Mouse (Mus musculus): ENCODE results near the gene Wdr18.
"Not testable (repeated sequence)": the region's sequence is repeated elsewhere in the genome, so short reads cannot be mapped to it uniquely, and the experiment has no call there.

The Wdr18 gene

DNA sequence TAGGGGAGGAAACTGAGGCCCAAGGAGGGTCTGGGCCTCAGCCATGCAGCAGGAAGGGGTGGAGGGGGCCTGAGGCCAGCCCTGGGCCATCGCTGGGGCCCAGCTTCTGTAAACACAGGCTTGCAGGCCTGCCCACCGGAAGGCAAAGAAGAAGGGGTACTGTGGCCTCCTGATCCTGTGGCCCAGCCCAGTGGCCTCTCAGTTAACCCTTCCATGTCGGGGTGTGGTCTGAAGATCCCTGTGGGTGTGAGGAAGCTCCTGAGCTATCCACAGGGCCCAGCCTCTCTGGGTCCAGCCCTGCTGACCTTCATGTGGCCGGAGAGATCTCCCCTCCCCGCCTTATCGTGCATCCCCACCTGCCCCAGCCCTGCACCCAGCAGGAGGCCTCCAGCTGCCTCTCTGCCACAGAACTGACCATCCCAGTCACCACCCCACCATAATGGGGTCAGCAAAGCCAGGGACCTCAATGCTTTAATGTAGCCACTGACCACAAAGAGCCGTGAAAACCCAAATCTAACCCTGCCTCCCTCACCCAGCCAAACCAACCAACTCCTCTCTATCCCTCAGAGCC lies 13.1 kb upstream of the Wdr18 start:
- no peak for DNase-seq (ENCODE audit: low spot score in 2 of 2)

DNA sequence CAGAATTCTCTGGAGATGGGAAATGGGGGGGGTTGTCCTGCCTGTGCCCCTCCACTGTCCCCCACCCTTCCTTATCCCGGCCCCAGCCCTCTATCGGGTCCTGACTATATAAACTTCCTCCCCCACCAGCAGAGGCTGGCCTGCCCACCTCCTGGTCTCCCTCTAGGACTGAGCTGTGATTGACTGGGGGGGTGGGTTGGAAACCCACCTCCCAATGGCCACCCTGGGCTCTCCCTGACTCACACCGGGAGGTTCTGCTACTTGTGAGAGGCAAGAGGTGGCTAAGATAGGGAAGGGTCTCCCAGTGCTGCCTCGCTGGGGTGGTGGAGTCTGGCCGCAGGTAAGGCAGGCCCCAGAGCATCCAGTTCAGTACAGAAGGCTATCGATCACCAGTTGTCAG lies 12.4 kb upstream of the Wdr18 start:
- no peak for DNase-seq (ENCODE audit: low spot score in 2 of 2)

DNA sequence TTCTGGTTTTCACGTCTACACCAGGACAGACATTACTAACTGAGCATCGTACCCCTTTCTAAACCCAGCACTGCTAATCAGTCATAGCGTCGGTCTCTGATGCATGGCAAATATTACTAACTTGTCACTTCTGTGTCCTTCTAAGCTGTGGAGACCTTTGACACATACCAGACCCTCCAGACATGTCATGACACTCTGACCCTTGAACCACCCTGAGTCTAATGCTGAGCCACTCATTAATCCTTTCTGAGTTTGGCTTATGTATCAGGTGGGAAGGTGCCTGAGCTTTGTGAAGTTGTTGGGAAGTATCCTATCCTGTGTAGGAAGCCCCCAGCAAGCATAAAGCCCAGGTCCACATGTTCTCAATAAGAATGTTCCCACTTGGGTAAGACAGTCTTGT lies 10.1 kb upstream of the Wdr18 start:
- no peak for DNase-seq (ENCODE audit: low spot score in 2 of 2)

DNA sequence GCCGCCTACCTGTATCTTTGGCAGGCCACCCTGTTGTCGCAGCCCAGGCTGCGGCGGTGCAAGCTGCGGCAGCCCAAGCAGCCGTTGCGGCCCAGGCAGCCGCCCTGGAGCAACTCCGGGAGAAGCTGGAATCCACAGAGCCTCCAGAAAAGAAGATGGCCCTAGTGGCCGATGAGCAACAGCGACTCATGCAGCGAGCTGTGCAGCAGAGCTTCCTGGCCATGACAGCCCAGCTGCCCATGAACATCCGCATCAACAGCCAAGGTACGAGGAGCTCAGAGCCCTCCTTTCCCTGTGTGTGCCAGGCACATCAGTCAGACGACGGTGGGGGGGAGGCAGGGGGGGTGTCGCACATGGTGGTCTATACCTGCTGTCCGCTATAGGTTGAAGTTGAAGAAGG lies 9.3 kb upstream of the Wdr18 start:
- DNase-seq (ENCODE audit: low spot score in 2 of 2): no peak

DNA sequence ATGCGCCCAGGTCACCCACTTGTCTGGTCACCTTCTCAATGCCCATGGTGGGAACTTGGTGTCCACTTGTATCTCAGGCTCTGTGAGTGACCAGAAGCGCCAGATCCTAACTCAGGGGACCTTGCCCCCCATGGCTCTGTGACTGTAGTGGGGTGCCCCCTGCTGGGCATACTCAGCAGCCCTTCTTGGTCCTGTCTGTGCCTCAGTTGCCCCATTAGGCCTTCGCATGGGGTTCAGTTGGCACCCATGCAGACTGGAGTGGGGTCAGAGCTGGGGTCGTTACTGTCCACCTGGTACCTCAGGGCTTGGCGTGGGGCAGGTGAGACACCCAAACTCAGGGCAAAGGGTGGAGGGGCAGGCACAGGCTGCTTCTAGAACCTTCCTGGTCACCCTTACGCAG lies 6.0 kb upstream of the Wdr18 start:
- no peak for DNase-seq (ENCODE audit: low spot score in 2 of 2)

DNA sequence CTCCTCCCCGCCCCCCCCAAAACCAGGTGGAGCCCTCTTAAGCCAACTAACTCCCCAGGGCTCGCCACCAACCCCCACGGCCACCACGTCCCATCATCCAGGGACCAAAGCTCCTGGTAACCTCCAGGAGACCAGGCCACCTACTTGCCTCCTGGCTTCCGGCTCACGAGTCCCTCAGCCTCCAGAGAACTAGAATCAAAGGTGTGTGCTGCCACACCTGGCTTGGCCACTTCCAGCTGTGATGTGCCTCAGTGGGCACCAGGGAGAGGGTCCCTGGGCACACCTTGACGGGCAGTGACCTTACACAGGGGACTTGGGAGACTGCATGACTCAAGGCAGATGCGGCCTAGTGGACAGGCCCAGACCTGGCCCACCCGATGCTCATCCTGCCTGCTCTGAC lies 4.3 kb upstream of the Wdr18 start:
- no peak for DNase-seq (ENCODE audit: low spot score in 2 of 2)

DNA sequence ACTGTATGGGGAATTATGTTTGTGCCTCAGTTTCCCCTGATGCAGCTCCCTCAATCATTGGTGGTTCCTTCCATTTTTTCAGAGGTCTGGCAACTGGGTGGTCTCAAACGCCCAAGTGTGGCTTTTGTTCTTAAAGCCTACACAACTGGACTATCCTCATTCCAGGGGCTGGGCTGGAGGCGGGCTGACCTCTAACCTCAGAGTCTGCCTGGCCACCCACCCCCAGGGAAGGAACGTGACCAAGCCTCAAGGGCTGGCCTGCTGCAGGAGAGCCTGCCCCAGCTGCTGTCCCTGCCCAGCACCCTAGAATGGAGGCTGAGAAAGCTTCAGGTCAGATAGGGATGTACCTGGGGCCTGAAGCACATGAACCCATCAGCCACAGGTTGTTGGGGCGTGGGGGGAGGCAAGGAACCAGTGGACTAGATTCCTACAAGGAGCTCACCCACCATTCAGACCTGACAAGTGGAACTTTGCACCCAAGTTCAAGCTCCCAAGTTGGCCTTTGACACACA lies 3.3 kb upstream of the Wdr18 start:
- DNase-seq (ENCODE audit: low spot score in 2 of 2): no peak

DNA sequence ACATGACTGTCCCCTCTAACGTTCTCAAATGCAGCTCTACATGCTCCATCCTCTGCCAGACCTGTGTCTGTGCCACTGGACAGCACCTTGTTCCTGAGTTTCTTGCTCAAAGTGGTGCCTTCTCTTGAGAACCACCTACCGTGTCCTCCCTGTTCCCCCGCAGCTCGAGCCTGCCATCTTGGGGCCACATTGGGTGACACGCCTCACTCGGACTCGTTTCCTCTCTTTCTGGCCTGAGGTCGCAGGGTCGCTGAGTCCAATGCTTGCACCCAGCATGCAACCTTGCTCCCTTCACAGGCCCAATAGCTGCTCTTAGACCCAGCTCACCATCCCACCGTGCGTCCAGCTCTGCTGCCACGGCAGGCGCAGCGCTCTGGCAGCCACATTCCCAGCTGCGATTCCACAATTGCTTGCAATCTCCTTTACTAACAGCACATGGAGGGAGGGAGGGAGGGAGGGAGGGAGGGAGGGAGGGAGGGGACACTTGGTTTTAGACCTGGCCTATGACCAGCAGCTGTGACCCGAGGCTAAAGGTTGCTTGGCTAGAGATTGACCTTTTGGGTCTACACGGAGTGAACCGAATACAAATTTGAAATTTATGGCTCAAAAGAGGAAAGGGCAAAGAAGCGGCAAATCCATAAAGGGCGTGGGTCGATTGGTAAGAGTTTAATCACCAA lies 1.7 kb upstream of the Wdr18 start:
- peak; percentile 75 to 81 for DNase-seq (ENCODE audit: low spot score in 2 of 2)

DNA sequence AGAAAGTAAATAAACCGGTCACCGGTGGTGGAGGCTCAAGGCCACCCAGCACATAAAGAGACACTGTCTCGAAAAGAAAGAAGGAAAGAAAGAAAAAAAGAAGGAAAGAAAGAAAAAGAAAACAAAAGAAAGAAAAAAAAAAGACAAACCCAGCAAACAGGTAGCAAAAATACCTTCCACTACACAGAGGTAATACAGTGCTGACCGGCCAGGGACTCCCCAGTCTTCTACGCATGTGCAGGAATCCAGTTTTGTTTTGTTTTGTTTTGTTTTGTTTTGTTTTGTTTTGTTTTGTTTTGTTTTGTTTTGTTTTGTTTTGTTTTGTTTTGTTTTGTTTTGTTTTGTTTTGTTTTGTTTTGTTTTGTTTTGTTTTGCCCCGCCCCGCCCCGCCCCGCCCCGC lies 540 bp upstream of the Wdr18 start:
- DNase-seq (ENCODE audit: low spot score in 2 of 2): not testable (repeated sequence)

DNA sequence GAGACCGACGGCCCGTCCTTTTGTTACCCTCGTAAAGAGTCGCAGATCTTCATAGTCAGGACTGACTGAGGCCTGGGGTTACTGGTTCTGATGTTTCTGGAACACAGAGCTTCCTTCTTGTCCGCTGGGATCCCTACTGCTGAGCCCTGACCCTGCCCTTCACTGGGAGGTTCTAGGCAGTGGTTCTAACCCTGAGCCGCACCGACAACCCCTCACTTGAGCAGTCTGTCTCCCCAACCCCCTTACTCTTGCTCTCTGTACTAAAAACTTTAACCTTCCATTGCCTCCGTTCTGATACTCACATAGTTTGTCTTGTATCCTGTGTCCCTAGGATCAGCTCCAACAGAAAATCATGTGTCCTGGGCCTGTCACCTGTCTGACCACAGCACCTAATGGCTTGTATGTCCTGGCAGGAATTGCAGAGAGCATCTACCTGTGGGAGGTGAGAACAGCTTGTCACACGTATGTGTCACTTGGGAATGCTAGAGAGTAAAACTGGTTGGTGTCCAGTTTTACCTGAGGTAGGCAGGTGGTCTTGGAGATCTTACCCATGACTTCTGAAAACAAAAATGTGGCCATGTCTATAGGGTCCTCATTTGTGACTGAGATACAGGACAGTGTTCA lies 831 bp downstream of the Wdr18 start:
- DNase-seq (ENCODE audit: low spot score in 2 of 2): no peak

DNA sequence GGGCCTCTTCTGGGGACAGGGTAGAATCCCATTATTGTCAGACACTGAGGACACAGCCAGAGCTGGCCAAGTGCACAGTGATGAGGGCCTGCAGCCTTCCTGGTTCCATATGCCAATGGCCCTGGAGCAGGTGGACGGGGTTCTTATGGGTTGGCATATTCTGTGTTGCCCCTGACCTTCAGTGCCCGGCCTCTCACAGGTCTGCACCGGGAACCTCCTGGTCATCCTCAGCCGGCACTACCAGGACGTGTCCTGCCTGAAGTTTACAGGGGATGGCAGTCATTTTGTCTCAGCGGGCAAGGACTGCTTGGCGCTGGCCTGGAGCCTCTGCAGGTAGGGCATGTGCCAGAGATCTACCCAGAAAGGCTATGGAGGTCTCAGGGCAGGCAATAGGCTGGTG lies 4.8 kb downstream of the Wdr18 start:
- DNase-seq (ENCODE audit: low spot score in 2 of 2): no peak

DNA sequence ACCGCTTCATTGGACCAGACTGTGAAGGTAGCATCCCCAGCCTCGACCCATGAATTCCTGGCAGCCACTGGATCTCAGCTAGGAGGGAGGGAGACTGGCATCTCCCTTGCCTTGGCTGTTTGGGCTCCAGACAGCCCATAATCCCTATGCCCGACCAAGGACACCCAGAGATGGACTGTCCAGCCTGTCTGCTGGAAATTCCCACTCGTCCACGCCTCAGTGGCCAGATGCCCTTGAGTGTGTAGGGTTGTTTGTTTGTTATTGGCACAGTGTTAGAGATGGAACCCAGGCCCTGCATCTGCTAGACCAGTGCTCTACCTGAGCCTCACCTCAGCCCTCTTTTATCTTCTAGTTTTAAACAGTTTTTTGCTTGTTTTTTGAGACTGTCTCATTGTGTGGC lies 5.4 kb downstream of the Wdr18 start:
- DNase-seq (ENCODE audit: low spot score in 2 of 2): no peak

DNA sequence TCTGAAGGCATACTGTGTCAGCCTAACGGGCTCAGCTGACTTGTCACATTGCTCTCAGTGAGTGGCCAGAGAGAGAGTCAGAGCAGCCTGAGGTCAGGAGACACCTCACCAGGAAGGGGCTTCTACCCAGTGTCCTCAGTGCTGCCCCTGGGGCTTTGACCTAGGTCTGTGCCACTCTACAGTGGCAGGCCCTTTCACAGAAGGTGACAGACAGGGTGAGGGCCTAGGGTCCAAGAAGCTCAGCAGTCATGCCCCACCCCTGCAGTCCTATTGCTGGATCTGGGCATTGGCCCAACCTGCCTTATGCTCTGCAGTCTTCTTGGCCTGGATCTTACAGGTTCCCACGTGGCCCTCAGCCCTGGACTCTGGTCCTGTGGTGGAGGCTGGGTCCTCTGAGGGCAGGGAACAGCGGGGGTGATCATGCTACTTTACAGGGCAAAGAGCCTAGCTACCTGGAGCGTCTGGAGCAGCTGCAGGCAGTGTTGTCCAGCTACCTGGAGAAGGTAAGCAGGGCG lies 7.0 kb downstream of the Wdr18 start:
- no peak for DNase-seq (ENCODE audit: low spot score in 2 of 2)

DNA sequence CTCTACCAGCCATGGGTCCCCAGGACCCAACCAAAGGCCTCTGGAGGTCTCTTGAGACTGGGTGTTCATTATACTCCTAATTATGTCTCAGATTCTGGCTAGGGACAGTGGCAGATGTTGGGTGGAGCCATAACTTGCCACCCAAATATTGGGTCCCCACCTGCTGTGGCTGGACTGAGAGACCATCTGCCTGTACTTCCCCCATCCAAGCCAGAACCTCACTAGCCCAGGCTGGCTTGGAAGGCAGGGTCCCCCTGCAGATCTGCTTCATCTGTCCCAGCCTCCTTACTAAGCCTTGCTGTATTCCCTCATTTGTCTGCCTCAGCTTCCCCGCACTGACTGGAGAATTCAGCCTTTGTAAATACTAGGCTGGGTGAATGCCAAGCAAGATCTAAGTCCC lies 8.2 kb downstream of the Wdr18 start:
- no peak for DNase-seq (ENCODE audit: low spot score in 2 of 2)

DNA sequence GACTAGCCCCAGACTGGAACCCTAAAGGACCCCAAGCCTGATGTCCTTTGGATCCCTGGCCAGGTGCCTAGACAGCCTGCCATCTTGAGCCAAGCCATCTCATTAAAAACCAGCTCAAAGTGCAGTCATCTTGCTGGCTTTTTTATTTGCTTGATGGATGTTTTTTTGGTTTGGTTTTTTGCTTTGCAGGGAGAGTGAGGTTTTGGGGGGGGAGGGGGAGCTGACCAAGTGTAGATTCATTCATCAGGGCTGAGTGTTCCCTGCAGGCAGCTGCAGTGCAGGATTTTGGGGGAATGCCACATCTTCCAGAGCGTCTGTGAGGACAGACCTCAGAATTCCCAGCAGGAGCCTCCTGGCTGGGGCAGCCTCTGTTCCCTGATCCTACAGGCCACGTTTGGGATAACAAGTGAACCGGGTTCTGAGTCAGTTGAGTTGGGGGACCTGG lies 9.2 kb downstream of the Wdr18 start:
- DNase-seq (ENCODE audit: low spot score in 2 of 2): no peak

DNA sequence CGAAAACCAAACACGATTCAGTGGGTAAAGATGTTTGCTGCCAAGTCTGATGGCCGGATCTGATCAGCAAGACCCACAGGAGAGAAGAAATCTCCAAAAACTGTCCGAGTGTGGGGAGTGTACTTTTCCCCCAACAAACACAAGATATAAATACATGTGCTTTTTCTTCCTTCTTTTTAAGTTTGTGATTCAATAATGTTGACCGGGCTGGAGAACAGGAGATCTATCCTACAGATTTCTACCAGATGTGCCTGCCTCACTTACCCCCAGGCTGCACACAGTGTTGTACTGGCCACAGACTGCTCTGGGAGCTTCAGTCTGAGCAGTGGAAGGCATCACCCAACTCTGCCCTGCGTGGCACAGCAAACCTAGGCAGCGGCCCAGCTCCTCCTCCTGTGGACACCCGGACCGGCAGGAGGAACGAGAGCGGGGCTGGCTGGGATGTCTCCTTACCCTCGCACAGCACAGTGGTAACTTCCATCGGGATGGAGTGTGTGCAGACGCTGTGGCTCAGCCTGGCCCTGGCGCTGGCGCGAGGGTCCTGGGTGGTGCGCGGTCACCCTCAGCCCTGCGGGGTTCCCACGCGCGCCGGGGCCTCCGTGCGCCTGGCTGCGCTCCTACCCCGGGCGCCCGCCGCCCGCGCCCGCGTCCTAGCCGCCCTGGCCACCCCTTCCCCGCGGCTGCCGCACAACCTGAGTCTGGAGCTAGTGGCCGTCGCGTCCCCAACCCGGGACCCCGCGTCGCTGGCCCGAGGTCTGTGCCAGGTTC lies 10.6 kb downstream of the Wdr18 start, which contains the start of gene Grin3b:
Gene Grin3b, plus strand, starts transcription at position 301 of the 768 bp plus-strand sequence.
- no peak for DNase-seq (ENCODE audit: low spot score in 2 of 2)

DNA sequence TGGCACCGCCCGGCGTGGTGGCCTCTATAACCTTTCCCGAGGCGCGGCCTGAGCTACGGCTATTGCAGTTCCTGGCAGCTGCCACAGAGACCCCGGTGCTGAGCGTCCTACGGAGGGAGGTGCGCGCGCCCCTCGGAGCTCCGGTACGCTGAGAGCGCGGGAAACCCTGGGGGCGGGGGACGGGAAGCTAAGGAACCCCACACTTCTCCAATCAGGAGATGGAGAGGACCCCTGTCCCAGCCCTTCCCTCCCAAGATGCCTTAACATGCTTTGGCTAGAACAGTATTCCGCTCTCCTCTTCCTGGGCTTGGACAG lies 11.2 kb downstream of the Wdr18 start:
- DNase-seq (ENCODE audit: low spot score in 2 of 2): no peak

DNA sequence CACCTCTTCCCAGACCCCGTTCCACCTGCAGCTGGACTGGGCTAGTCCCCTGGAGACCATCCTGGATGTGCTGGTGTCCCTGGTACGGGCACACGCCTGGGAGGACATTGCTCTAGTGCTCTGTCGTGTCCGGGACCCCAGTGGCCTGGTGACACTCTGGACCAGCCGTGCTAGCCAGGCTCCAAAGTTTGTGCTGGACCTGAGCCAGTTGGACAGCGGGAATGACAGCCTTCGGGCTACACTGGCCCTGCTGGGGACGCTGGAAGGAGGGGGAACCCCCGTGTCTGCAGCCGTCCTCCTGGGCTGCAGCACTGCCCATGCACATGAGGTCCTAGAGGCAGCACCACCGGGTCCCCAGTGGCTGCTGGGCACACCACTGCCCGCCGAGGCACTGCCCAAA lies 12.9 kb downstream of the Wdr18 start:
- no peak for DNase-seq (ENCODE audit: low spot score in 2 of 2)

DNA sequence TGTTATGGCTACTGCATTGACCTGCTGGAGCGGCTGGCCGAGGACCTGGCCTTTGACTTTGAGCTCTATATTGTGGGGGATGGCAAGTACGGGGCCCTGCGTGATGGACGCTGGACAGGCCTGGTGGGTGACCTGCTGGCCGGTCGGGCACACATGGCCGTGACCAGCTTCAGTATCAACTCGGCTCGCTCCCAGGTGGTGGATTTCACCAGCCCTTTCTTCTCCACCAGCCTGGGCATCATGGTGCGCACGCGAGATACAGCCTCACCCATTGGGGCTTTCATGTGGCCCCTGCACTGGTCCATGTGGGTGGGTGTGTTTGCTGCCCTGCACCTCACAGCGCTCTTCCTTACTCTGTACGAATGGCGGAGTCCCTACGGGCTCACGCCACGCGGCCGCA lies 14.1 kb downstream of the Wdr18 start:
- DNase-seq (ENCODE audit: low spot score in 2 of 2): no peak

DNA sequence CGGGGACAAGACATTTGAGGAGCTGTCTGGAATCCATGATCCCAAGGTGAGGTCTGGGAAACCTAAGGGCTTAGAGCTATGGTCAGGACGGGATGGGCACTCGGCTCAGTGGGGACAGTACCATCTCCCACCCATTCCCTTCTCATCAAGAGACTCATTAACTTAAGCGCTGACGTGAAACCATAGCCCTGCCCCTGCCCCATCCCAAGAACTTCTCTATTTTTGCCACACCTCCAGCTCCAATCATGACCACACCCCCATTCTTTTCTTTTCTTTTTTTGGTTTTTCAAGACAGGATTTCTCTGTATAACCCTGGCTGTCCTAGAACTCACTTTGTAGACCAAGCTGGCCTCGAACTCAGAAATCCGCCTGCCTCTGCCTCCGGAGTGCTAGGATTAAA lies 14.7 kb downstream of the Wdr18 start:
- no peak for DNase-seq (ENCODE audit: low spot score in 2 of 2)

DNA sequence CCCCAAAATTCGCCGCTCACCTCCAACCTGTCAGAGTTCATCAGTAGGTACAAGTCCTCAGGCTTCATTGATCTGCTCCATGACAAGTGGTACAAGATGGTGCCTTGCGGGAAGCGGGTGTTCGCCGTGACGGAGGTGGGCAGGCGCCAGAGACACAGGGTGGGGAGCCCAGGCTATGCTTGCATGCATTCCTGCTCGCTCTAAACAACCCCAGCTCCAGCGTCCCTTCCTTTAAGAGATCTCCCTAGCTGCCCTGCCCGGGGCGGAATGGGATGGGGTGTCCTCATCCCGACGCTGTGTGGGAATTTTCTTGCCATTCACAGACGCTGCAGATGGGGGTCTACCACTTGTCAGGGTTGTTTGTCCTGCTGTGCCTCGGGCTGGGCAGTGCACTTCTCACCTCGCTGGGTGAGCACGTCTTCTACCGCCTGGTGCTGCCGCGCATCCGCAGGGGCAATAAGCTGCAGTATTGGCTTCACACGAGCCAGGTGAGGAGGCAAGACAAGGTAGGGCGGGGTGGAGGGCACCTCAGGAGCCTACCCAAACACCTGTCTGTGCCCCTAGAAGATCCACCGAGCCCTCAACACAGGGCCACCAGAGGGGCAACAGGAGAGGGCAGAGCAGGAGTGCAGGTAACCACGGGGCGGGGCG lies 16.2 kb downstream of the Wdr18 start:
- no peak for DNase-seq (ENCODE audit: low spot score in 2 of 2)

DNA sequence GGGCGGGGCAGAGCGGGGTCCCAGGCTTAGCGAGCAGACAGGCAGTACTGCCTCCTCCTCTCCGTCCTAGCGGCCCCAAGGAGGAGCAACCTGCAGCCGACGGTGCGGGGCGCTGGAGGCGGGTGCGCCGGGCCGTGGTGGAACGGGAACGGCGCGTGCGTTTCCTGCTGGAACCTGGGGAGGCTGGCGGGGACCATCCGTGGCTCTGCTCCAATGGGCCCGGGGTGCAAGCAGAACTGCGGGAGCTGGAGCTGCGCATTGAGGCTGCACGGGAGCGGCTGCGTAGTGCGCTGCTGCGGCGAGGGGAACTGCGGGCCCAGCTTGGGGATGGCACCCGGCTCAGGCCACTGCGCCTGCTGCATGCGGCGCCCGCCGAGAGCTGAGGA lies 16.8 kb downstream of the Wdr18 start:
- no peak for DNase-seq (ENCODE audit: low spot score in 2 of 2)

All from right cerebral cortex, postnatal 10 days (tissue).